Mouse (Mus musculus): Measurements from ENCODE around the gene Alox5. TPM values are rescaled to one million over a fixed set of nuclear protein-coding genes. Genes with fewer than 3 reads are reported as not detected.

Gene Alox5
- total RNA-seq, 2 experiments from 2014 or later: 1.5 to 3.8 TPM

- DNase-seq (ENCODE audit: low spot score in 2 of 2): no peak
- intact Hi-C loops (cut with DNase I): loop anchor here (5.0 to 10.0 kb wide), 2 partner anchors 153 to 405 kb away; no protein-coding TSS in a partner anchor
These were observed 40.7 kb downstream of the Alox5 start for GRCm38 (mm10) chr6:116420271-116420670.

DNA sequence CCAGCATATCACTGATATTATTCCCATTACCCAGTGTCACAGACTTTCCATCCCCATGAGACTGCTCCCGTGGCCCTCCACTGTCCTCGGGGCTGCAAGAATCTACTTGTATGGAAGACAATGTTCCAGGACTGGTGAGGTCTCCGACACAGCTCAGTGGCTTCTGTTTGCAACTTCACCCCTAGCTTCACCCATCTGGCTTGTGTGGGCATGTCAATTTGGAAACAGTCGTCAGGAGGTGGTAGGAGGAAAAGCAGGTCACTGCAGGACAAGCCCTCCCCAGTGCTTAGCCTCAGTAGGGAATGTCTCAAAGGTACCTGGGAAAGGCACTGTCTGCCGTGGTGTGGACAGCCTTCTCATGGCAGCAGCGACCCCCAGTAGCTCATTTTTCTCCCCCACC is 41.3 kb downstream of the Alox5 start:
- intact Hi-C loops (cut with DNase I): loop anchor here (5.0 to 10.0 kb wide), 2 partner anchors 152 to 405 kb away; no protein-coding TSS in a partner anchor
- DNase-seq (ENCODE audit: low spot score in 2 of 2): no peak

DNA sequence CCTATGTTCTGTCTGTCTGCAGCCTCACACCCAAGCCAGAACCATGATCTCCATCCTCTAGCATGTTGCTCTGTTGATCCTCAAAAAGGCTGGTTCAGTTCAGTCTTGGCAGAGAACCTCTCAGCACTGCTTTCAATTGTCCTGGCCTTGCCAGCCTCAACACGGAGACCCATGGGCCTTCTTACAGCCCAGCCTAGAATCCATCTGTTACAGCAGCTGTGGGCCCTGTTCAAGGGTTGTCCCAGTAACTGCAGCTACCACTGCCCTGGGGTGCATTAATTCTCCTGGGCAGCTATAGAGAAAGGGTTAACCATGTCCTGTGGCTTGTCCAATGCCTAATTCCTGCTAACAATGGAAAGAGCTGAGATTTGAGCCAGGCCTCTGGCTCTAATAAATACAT is 42.5 kb downstream of the Alox5 start:
- no peak for DNase-seq (ENCODE audit: low spot score in 2 of 2)
- intact Hi-C loops (cut with DNase I): no loop called here

DNA sequence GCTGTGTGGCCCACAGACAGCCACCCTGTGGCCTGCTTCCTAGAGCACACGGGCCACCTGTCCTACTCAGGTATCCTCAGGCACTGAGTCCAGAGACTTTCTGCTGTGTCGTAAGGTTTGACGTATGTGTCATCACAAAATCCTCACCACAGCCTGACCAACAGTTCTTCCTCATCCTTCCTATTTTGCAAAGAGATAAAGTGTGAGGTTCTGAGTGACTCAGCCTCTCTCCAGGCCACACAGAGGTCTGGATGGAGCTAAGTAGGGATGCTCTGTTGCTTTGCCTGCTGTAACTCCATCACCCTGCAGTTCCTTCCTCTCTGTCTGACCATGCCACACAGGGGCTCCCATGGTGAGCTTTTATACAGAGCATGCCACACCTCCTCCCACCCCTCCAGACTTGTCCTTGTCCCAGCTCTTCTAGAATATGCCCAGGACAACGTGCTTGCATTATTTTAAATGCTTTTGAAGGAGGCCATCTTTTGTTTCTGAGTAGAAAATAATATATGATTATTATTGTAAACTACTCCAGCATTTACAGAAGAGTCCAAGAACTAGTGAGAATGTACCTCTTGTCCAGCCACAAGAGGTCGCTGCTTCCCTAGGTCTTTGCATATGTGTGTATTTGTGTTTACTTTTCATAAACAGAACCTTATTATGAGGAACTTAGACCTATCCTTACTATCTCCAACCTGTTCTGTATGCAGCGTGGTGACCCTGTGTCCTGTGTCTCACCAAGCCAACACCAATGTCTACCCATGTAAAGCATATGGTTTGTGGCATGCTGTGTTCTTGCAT is 43.3 kb downstream of the Alox5 start:
- intact Hi-C loops (cut with DNase I): no loop called here
- DNase-seq (ENCODE audit: low spot score in 2 of 2): no peak

GRCm38 (mm10) chr6:116416000-116416552 is 44.9 kb downstream of the Alox5 start:
- DNase-seq (ENCODE audit: low spot score in 2 of 2): no peak
- intact Hi-C loops (cut with DNase I): no loop called here

- no peak for DNase-seq (ENCODE audit: low spot score in 2 of 2)
These were observed 45.8 kb downstream of the Alox5 start for GRCm38 (mm10) chr6:116415126-116415676.

DNA sequence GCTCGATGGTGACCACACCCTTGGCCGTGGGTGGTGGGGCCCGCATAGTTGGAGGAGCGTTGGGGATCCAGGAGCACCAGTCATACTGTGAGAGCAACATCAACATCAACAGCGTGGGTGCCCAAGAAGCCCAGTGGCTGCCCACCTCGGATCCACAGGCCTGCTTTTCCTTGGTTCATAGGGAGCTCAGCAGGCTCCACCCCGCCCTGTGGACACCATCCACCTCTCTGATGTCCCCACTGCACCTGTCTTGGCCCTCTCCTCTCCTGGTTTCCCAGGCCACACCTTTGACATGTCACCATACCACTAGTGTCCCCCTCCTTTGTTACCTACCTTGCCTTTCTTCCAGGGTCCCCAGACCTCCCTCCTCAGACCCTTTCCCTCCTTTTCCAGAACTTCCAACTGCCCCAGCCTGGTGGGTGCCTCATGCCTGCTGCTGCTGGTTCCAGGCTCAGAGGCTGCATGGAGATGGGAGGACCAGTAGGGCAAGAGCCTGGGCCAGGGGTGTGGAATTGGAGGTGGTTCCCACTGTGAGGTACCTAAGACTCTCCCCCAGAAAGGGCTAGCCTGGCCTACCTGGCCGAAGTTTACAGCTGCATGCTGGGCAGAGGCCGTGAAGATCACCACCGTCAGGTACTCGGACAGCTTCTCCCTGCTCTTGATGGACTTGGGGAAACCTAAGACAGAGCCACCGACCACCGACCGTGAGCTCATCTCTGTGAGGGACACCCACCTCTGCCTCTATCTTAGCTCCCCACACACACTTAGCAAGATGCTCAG is 48.2 kb downstream of the Alox5 start:
- intact Hi-C loops (cut with DNase I): no loop called here
- no peak for DNase-seq (ENCODE audit: low spot score in 2 of 2)

More at GRCm38 (mm10) chr6:116415126-116415676, 45.8 kb downstream of the Alox5 start:
- intact Hi-C loops (cut with DNase I): no loop called here

DNA sequence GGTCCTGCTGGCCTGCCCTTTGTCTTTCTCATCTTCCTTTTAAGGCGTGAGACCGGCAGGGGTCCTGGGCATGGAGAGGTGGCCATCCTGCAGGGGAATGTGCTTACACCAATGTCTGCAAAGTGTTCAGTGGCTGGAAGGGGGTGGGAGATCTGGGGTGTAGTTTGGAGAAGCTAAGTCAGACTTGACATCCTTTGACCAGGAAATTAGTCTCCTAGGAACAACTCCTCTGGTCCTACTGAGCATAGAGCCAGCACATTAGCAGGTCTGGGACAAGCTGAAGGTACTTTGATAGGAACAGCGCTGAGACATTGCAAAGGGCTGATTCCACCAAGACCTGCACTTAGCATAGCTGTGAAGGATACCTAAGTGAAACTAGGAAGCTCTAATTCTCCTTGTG is 49.3 kb downstream of the Alox5 start:
- no peak for DNase-seq (ENCODE audit: low spot score in 2 of 2)
- intact Hi-C loops (cut with DNase I): no loop called here

GRCm38 (mm10) chr6:116410436-116410835 is 50.5 kb downstream of the Alox5 start:
- intact Hi-C loops (cut with DNase I): no loop called here
- no peak for DNase-seq (ENCODE audit: low spot score in 2 of 2)

DNA sequence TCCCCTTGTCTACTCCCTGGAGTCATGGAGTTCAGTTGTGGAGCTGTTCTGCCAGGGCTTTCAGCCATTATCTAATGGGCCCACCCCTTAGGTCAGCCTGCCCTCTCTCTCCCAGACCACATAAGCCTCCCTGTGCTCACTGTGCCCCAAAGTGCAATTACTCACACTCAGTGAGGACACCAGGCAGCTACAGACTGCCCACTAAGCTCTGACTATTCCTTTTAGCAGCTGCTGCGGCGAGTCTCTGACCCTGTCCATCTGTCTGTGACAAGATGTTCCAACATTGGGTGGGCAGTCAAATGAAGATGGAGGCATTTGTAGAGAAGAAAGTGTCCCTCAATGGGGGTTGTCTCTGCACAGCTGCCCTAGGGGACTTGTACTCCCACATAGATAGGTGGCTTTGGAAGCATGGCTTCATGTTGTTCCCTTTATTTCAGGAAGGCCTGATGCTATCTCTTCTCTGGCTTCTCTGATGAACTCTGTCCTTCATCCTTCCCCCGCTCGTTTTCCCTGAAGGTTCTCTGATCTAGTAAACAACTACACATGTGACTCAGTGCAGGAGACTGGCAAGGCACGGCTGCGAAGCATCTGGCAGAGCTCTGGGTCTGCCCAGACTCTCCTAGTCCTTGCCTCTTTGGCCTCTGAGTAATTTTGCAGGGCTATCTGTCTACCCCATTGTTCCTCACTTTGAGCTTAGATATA is 52.9 kb downstream of the Alox5 start:
- DNase-seq (ENCODE audit: low spot score in 2 of 2): no peak
- intact Hi-C loops (cut with DNase I): no loop called here

DNA sequence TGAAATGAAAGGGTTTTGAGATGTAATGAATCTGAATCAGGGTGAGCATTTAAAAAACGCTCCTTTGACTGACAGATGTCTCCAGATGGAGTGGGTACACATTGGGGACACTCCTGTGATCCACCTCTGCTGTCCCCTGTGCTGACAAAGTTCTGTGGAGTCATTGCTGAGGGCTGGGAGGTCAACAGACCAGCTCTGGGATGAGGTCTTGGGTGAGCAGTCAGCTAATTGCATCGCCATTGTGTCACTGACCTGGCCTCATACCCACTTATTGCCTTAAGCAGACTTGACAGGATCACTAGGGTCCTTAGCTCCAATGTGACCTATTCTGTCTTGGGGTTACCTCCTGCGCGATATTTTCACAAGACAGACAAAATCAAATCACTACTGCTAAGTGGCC is 53.8 kb downstream of the Alox5 start:
- intact Hi-C loops (cut with DNase I): no loop called here
- no peak for DNase-seq (ENCODE audit: low spot score in 2 of 2)

DNA sequence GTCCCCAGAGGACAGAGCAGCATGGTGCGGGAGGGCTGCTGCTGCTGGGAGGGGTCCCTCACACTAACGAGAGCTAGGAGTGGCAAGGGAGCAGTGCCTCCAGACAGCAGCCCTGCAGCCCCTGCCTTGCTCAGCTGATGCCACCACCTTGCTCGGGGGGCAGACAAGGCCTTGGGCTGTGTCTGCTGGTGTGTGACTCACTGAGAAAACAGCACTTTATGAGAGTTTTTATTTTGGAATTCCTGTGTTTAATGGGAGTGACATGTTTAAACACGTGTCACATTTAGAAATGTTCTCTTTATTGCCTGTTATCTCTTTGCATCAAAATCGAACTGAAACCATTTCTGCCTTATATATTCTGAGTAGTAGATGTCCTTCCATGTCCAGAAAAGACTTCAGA is 54.3 kb downstream of the Alox5 start:
- intact Hi-C loops (cut with DNase I): no loop called here
- DNase-seq (ENCODE audit: low spot score in 2 of 2): no peak

DNA sequence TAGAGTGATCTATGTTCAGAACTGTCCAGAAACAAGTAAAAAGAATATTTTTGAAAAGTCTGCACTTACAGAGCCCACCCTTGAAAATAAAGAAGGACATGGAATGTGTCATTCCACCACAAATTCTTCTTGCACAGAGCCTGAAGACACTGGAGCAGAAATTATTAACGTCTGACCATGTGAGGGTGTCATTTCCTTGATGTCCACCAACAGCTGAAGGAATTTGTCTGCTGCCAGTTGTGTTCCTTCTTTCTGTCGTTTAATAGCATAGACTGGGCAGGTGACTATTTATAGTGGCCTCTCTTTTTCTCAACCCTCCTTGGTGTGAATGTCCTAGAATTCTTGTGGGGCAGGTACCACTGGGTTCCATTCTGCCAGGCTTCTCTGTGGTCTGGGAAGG is 54.8 kb downstream of the Alox5 start:
- DNase-seq (ENCODE audit: low spot score in 2 of 2): no peak
- intact Hi-C loops (cut with DNase I): no loop called here

DNA sequence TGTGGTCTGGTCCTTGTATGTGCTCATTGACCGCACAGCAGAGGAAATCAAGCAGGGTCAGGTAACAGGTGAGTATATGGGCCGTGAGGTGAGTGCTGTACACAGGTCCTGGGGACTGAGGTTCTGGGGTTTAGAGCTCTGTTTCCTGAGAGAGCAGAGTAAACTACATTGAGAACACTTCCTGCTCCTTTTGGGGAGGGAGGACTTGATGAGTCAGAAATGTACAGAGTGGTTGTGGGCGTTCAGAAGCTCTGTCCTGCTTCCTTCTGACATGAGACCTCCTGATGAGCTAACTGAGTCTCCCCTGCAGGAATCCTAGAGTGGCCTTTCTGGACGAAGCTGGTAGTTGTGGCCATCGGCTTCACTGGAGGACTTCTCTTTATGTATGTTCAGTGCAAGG is 55.3 kb downstream of the Alox5 start:
- intact Hi-C loops (cut with DNase I): no loop called here
- no peak for DNase-seq (ENCODE audit: low spot score in 2 of 2)

DNA sequence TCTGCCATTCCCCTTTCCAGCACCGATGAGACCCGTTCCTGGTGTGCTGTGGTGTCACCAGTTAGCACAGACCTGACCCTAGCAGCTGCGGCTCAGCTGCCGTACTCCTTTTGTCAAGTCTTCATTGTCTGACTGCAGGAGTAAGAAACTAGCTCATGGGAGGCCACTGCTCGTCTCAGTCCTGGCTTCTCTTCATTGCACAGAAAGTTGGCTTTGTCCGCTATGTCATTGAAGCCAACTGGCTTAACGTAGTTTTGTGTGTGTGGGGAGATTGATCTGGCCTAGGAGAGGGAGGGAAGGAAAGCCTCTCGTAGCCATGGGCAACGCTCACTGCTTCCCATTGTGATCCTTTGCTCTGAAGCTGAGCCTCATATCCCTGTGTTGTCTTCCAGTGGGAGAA is 55.7 kb downstream of the Alox5 start:
- intact Hi-C loops (cut with DNase I): no loop called here
- no peak for DNase-seq (ENCODE audit: low spot score in 2 of 2)

DNA sequence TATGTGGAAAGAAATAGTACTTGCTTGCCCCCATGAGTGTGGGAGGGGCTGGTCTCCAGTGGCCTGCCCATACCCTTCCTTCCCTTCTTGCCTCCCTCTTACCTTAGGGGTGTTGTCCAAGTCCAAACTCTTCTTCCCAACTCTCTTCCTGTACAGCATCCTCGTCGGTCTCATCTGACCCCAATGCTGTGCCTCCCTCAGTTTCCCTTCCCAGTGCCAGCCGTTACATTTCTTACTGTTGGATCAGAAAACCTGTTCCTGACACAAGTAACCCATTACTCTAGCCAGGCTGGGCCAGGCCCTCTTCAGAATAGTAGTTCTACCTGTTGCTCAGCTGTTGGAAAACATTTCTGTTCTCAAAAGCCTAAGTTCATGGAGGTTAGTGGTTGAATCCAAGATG is 58.6 kb downstream of the Alox5 start:
- intact Hi-C loops (cut with DNase I): no loop called here
- no peak for DNase-seq (ENCODE audit: low spot score in 2 of 2)

DNA sequence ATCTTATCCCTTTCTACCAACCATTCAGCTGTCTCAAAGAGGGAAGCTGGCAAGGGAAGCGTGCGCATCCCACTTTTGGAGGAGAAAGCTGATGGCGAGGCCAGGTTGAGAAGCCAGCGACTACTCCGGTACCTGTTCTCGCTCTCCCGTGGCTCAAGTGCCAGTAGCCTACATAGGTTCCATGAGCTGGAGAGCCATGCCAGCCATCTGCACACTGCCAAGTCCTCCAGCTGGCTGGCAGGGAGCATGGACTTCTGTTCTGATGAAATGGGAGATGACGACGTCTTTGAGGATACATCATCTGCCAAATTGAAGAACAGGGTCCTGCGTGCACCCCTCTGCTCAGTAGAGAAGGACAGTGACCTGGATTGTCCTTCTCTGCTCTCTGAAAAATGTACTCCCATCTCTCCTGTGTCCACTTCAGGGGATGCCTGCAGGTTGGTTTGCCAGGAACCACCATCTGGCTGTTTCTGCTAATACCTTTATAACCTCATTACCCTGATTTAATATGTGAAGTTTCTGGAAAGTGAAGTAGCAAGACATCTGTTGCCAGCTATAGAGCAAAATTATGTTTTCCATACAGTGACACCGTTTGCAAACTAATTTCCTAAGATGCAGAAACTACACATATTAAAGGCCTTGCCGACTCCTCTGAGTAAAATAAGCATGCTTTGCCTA is 59.1 kb downstream of the Alox5 start:
- intact Hi-C loops (cut with DNase I): no loop called here
- no peak for DNase-seq (ENCODE audit: low spot score in 2 of 2)

- intact Hi-C loops (cut with DNase I): no loop called here
- no peak for DNase-seq (ENCODE audit: low spot score in 2 of 2)
These were observed 62.8 kb downstream of the Alox5 start for GRCm38 (mm10) chr6:116398136-116398535.

- intact Hi-C loops (cut with DNase I): no loop called here
- DNase-seq (ENCODE audit: low spot score in 2 of 2): no peak
These were observed 63.4 kb downstream of the Alox5 start for GRCm38 (mm10) chr6:116397621-116398020.

Measured in left cerebral cortex, postnatal 36 days (tissue).